Mouse (Mus musculus) neural tube, embryonic 14.5 days (tissue): ENCODE data around the gene Samd4. TPM values are rescaled to one million over a fixed set of nuclear protein-coding genes. Genes with fewer than 3 reads are reported as not detected.

Experiments used
- ATAC-seq: fragments of 200-750 bp; cut with Nextera tagmentation; 2 replicates; pipeline ENCODE4 v1.8.0; 2017; ENCODE audit warnings: low read depth, mild to moderate bottlenecking, moderate TSS enrichment, moderate library complexity
- H3K27ac ChIP-seq: fragments of 300-500 bp; sonication (generic); 2 replicates; pipeline ENCODE4 v1.5.1; 2014; ENCODE audit warnings: low read depth, mild to moderate bottlenecking, control low read depth, low read length, moderate library complexity, mixed read lengths
- H3K27me3 ChIP-seq: fragments of 300-500 bp; sonication (generic); 2 replicates; pipeline ENCODE4 v1.6.1; 2014; ENCODE audit warnings: low read length; ENCODE audit not compliant: control insufficient read depth, insufficient read depth
- H3K36me3 ChIP-seq: fragments of 300-500 bp; sonication (generic); 2 replicates; pipeline ENCODE4 v1.6.1; 2014; ENCODE audit warnings: low read length, mixed read lengths; ENCODE audit not compliant: control insufficient read depth, insufficient read depth
- H3K4me1 ChIP-seq: fragments of 300-500 bp; sonication (generic); 2 replicates; pipeline ENCODE4 v1.6.1; 2014; ENCODE audit warnings: low read length; ENCODE audit not compliant: control insufficient read depth, insufficient read depth
- H3K4me2 ChIP-seq: fragments of 300-500 bp; sonication (generic); 2 replicates; pipeline ENCODE4 v1.6.1; 2014; ENCODE audit warnings: mild to moderate bottlenecking, low read depth, low read length, control low read depth
- H3K4me3 ChIP-seq: fragments of 300-500 bp; sonication (generic); 2 replicates; pipeline ENCODE4 v1.5.1; 2014; ENCODE audit warnings: low read depth, low read length, control low read depth, mixed read lengths
- H3K9ac ChIP-seq: fragments of 300-500 bp; sonication (generic); replicated peaks from 2 replicates; pipeline ENCODE4 v1.6.1; 2014; ENCODE audit warnings: low read depth, mild to moderate bottlenecking, control low read depth, low read length, mixed read lengths
- H3K9me3 ChIP-seq: fragments of 300-500 bp; sonication (generic); 2 replicates; pipeline ENCODE4 v1.6.1; 2016; ENCODE audit warnings: low read length; ENCODE audit not compliant: control insufficient read depth
- WGBS: fragments of 180-500 bp; shearing (Covaris S2); extraction: QIAGEN DNeasy Blood & Tissue Kit; methylation state at CpG from one replicate; pipeline ENCODE4 v1.1.7; 2014; 5-methylcytosine and 5-hydroxymethylcytosine counted together
- polyA plus RNA-seq: library from polyadenylated mRNA; unstranded; fragments of >200 nt; fragmentation: Nextera tagmentation; extraction: Ambion mirVana; gene quantifications from 2 replicates; pipeline ENCODE4 v1.2.1, GENCODE M21; 2014

Samd4 gene
- polyA plus RNA-seq, 1 experiment from 2014 or later, result 2.6 TPM

DNA sequence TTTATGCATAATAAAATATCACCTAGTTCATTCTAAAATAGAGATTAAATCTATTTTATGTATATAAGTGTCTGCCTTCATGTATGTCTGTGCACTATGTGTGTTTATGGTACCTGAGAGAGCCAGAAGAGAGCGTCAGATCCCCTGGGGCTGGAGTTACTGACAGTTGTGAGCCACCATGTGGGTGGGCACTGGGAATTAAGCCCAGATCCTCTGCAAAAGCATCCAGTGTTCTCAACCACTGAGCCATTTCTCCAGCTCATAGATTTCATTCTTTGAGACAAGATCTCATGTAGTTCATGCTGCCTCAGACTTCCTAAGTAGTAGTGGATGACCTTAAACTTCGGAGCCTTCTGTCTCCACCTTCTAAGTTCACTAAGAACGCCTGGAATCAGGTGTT lies 133.0 kb downstream of the Samd4 start:
- H3K9ac ChIP-seq, result no peak overlapping the region
- H3K4me1 ChIP-seq, result no peaks in the 10 kb centered on the region
- H3K4me2 ChIP-seq, result no peak overlapping the region
- no peaks in the 10 kb centered on the region for H3K36me3 ChIP-seq
- ATAC-seq, result no peak
- H3K27me3 ChIP-seq, result no peaks in the 10 kb centered on the region
- no peak overlapping the region for H3K27ac ChIP-seq
- no peaks in the 10 kb centered on the region for H3K9me3 ChIP-seq
- 90% methylated on average over 3 of the region's 3 CpGs for WGBS
- H3K4me3 ChIP-seq, result no peak overlapping the region

DNA sequence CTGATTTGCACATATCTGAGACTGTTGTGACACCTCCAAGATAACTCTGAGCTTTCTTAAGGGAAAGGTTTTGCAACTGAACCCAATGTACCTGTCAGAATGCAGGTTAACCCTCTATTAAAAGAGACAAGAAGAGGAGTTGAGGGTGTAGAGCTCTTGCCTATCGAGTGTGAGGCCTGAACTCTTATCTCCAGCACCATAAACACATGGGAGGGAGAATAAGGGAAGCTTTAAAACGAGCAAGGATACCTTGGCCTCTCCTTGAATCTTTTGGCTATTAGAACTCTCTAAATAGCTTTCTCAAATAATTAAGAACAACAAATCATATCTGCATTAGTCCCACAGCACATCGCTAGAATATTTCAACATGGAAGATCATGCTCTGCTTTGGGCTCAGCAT lies 135.0 kb downstream of the Samd4 start:
- 87% methylated on average over 3 of the region's 3 CpGs for WGBS
- no peak overlapping the region for H3K4me2 ChIP-seq
- ATAC-seq, result no peak

GRCm38 (mm10) chr14:47020886-47021285 lies 138.2 kb downstream of the Samd4 start:
- ATAC-seq, result no peak
- Histone ChIP-seq H3K27ac (no peak overlapping the region), H3K27me3 (no peaks in the 10 kb centered on the region), H3K36me3 (no peaks in the 10 kb centered on the region), H3K9me3 (no peaks in the 10 kb centered on the region), H3K4me1 (no peaks in the 10 kb centered on the region), H3K9ac (no peak overlapping the region), H3K4me2 (no peak overlapping the region), H3K4me3 (no peak overlapping the region)
- 68% methylated on average over 10 of the region's 10 CpGs for WGBS

More for the DNA sequence above, 135.0 kb downstream of the Samd4 start:
- Histone ChIP-seq H3K9me3 (no peaks in the 10 kb centered on the region), H3K9ac (no peak overlapping the region), H3K27me3 (no peaks in the 10 kb centered on the region), H3K36me3 (no peaks in the 10 kb centered on the region), H3K4me3 (no peak overlapping the region), H3K27ac (no peak overlapping the region), H3K4me1 (no peaks in the 10 kb centered on the region)

DNA sequence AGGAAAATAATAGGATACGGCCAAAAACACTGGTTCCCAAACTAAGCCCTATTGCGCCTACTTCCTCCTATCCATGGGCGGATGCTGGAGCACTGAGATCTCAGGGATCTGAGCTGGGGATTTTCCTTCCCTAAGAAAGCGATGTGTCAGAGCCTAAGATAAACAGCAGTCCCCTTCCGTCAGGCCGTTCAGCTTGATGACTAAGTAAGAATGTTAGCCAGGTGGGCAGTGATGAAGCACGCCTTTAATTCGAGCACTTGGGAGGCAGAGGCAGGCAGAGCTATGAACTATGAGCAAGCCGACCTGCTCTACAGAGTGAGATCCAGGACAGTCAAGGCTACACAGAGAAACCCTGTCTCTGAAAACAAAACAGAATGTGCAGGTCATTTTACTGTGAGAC lies 140.9 kb downstream of the Samd4 start:
- H3K4me1 ChIP-seq, result no peaks in the 10 kb centered on the region
- no peak overlapping the region for H3K4me2 ChIP-seq
- H3K9ac ChIP-seq, result no peak overlapping the region
- H3K9me3 ChIP-seq, result no peaks in the 10 kb centered on the region
- ATAC-seq, result no peak
- H3K4me3 ChIP-seq, result no peak overlapping the region
- no peaks in the 10 kb centered on the region for H3K36me3 ChIP-seq
- WGBS, result 92% methylated on average over 9 of the region's 9 CpGs
- no peak overlapping the region for H3K27ac ChIP-seq
- no peaks in the 10 kb centered on the region for H3K27me3 ChIP-seq

DNA sequence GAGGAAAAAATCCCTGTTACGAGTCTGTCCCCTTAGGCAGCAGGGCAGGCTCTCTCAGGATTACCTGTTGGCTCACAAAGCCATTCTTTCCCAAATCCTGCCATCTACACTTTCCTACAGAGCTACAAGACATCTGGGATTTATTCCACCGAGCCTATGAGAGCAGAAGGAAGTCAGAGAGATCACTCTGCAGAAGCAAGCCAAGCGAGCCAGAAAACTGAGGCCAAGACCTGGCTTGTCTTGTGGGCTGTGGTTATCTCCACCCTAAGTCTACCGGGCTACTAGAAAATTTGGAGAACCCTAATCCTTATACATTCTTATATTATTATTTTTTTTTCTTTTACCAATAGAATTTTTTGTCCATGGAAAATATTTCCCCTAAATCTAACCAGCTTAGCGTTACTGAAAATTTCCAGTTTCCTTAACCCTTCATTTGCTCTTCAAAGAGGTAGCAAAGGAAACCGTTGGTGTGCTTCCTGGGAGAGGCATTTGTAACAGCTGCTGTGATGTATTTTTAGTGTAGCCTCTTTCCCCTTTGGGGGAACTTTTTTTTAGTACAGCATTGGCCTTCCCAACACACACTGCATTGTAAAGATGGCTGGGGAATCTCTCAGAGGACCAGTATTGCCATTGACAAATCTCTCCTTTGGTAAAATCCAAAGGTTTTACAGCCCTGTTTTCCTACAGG lies 144.9 kb downstream of the Samd4 start:
- no peak overlapping the region for H3K9ac ChIP-seq
- no peak overlapping the region for H3K4me2 ChIP-seq
- H3K4me1 ChIP-seq, result no peaks in the 10 kb centered on the region
- no peak overlapping the region for H3K27ac ChIP-seq
- H3K4me3 ChIP-seq, result no peak overlapping the region
- H3K36me3 ChIP-seq, result no peaks in the 10 kb centered on the region
- H3K9me3 ChIP-seq, result no peaks in the 10 kb centered on the region
- H3K27me3 ChIP-seq, result no peaks in the 10 kb centered on the region
- 81% methylated on average over 6 of the region's 6 CpGs for WGBS
- ATAC-seq, result no peak

DNA sequence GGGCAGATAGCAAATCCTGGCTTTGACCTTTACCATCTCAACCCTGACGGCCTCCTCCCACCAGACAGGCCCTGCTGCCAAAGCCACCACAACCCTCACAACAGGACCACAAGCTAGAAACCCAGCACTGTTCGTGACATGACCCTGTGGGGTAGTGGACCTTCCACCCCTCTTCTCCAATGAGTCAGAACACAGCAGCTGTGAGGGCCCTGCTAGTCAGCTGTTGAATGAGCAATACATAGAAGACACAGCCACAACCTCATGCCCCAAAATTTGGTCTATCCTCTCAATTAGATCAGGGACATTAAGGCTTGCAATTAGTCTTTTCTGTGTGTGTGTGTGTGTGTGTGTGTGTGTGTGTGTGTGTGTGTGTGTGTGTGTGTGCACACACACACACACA lies 148.9 kb downstream of the Samd4 start:
- no peaks in the 10 kb centered on the region for H3K4me1 ChIP-seq
- H3K36me3 ChIP-seq, result no peaks in the 10 kb centered on the region
- 86% methylated on average over 2 of the region's 2 CpGs for WGBS
- H3K9ac ChIP-seq, result no peak overlapping the region
- no peaks in the 10 kb centered on the region for H3K9me3 ChIP-seq
- H3K27ac ChIP-seq, result no peak overlapping the region
- H3K4me3 ChIP-seq, result no peak overlapping the region
- no peak for ATAC-seq
- no peak overlapping the region for H3K4me2 ChIP-seq
- H3K27me3 ChIP-seq, result no peaks in the 10 kb centered on the region

GRCm38 (mm10) chr14:47032140-47032539 lies 149.5 kb downstream of the Samd4 start:
- no peak overlapping the region for H3K9ac ChIP-seq
- no peaks in the 10 kb centered on the region for H3K36me3 ChIP-seq
- no peak overlapping the region for H3K4me2 ChIP-seq
- no peaks in the 10 kb centered on the region for H3K4me1 ChIP-seq
- no peaks in the 10 kb centered on the region for H3K27me3 ChIP-seq
- no peak overlapping the region for H3K27ac ChIP-seq
- no peak for ATAC-seq
- 21% methylated on average over 4 of the region's 4 CpGs for WGBS
- H3K4me3 ChIP-seq, result no peak overlapping the region
- no peaks in the 10 kb centered on the region for H3K9me3 ChIP-seq

GRCm38 (mm10) chr14:47033423-47033822 lies 150.8 kb downstream of the Samd4 start:
- Histone ChIP-seq H3K27ac (no peak overlapping the region), H3K4me3 (no peak overlapping the region), H3K27me3 (no peaks in the 10 kb centered on the region), H3K9ac (no peak overlapping the region), H3K9me3 (no peaks in the 10 kb centered on the region), H3K36me3 (no peaks in the 10 kb centered on the region), H3K4me2 (no peak overlapping the region), H3K4me1 (no peaks in the 10 kb centered on the region)
- 95% methylated on average over 5 of the region's 5 CpGs for whole genome bisulfite sequencing
- no peak for ATAC-seq

DNA sequence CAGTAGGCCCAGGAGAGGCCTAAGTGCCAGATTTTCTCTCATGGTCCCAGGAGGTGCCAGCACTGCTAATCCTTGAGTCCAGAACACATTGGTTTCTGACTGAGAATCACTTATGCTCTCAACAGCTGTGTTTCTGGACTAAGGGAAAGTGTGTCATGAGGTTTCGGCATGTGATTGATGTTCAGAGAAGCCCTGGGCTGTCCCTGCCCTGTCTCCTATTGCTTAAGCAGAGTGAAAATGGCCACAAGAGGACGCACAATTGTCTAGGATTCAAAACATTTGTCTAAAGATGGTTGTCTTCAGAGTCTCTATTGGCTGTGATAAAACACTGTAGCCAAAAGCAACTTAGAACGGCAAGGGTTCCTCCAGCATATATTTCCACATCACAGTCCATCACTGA lies 159.0 kb downstream of the Samd4 start:
- Histone ChIP-seq H3K4me3 (no peak overlapping the region), H3K9me3 (no peaks in the 10 kb centered on the region), H3K36me3 (no peaks in the 10 kb centered on the region), H3K27ac (no peak overlapping the region), H3K4me1 (no peaks in the 10 kb centered on the region), H3K4me2 (no peak overlapping the region), H3K9ac (no peak overlapping the region), H3K27me3 (no peaks in the 10 kb centered on the region)
- no peak for ATAC-seq
- WGBS, result 85% methylated on average over 3 of the region's 3 CpGs
